8 mouse cellular contexts compared by ENCODE assay signal in genomic region chr17:32364850-32365249, GRCm38 (mm10). TPM values are rescaled to one million over a fixed set of nuclear protein-coding genes. Genes with fewer than 3 reads are reported as not detected.
DNase-seq lines count a peak whose midpoint lies in the region; ATAC-seq lines count a peak whose summit lies in the region.

No protein-coding gene starts in this region.

- H3K9ac ChIP-seq in hindbrain, embryonic 11.5 days (ENCODE audit: low read depth, low read length): no peak overlapping the region

- peaks cover 34% of the 10 kb centered on the region for H3K36me3 ChIP-seq in heart, embryonic 10.5 days
- H3K36me3 ChIP-seq in hindbrain, embryonic 11.5 days (ENCODE audit: control insufficient read depth, insufficient read depth, low read length): peaks cover 11% of the 10 kb centered on the region
- peaks cover 30% of the 10 kb centered on the region for H3K36me3 ChIP-seq in midbrain, embryonic 10.5 days

- H3K9me3 ChIP-seq in heart, embryonic 10.5 days: no peaks in the 10 kb centered on the region
- no peaks in the 10 kb centered on the region for H3K9me3 ChIP-seq in hindbrain, embryonic 11.5 days (ENCODE audit: control insufficient read depth, low read length)
- no peaks in the 10 kb centered on the region for H3K9me3 ChIP-seq in midbrain, embryonic 10.5 days (replicated peaks)

- WGBS in heart, embryonic 10.5 days: 45% methylated on average over 5 of the region's 5 CpGs
- 60% methylated on average over 5 of the region's 5 CpGs for WGBS in hindbrain, embryonic 11.5 days
- 66% methylated on average over 5 of the region's 5 CpGs for WGBS in midbrain, embryonic 10.5 days

- peak overlapping the region; percentile 91 for H3K4me3 ChIP-seq in heart, embryonic 10.5 days
- H3K4me3 ChIP-seq in hindbrain, embryonic 11.5 days (ENCODE audit: low read depth, low read length): peak overlapping the region; percentile 90
- peak overlapping the region; percentile 97 for H3K4me3 ChIP-seq in midbrain, embryonic 10.5 days

- H3K4me2 ChIP-seq in hindbrain, embryonic 11.5 days (replicated peaks; ENCODE audit: low read depth, low read length): peak overlapping the region; percentile 29

- intact Hi-C loops in heart, postnatal 36 days (cut with DNase I): loop anchor here (2.0 kb wide), 1 partner anchor 24 kb away; the partner anchor contains the start of gene Wiz
- intact Hi-C loops in left cerebral cortex, postnatal 25 days (cut with DNase I): loop anchor here (1.0 kb wide), 1 partner anchor 24 kb away; the partner anchor contains the start of gene Wiz

- peaks cover 38% of the 10 kb centered on the region for H3K4me1 ChIP-seq in heart, embryonic 10.5 days
- H3K4me1 ChIP-seq in hindbrain, embryonic 11.5 days (replicated peaks; ENCODE audit: control insufficient read depth, insufficient read depth, low read length): peaks cover 6% of the 10 kb centered on the region
- H3K4me1 ChIP-seq in midbrain, embryonic 10.5 days: peaks cover 40% of the 10 kb centered on the region

- peak; percentile 73 for DNase-seq in heart, embryonic 10.5 days (ENCODE audit: low spot score)
- DNase-seq in heart, postnatal 36 days: no peak
- DNase-seq in R1 (ENCODE audit: low read depth, low spot score): peak; percentile 43
- DNase-seq in hindbrain, embryonic 11.5 days (ENCODE audit: low spot score): no peak
- DNase-seq in midbrain, embryonic 10.5 days (ENCODE audit: low spot score): no peak
- no peak for DNase-seq in retina, embryonic 14.5 days (ENCODE audit: low spot score)
- no peak for DNase-seq in thymus, postnatal 36 days
- no peak for DNase-seq in left cerebral cortex, postnatal 25 days (ENCODE audit: low spot score in 2 of 2)

- peak overlapping the region; percentile 98 for H3K27ac ChIP-seq in heart, embryonic 10.5 days
- peak overlapping the region; percentile 24; the same call in 1 of the 2 replicates for H3K27ac ChIP-seq in hindbrain, embryonic 11.5 days (ENCODE audit: low read depth, low read length)
- peak overlapping the region; percentile 98 for H3K27ac ChIP-seq in midbrain, embryonic 10.5 days (replicated peaks)

- H3K27me3 ChIP-seq in heart, embryonic 10.5 days (ENCODE audit: insufficient read depth, poor library complexity, severe bottlenecking): no peaks in the 10 kb centered on the region
- no peaks in the 10 kb centered on the region for H3K27me3 ChIP-seq in hindbrain, embryonic 11.5 days (ENCODE audit: control insufficient read depth, insufficient read depth, low read length)
- 0 out of 2 replicates have a peak, but pooled peaks cover 6% of the 10 kb centered on the region for H3K27me3 ChIP-seq in midbrain, embryonic 10.5 days (ENCODE audit: low read depth, poor library complexity, severe bottlenecking)

- ATAC-seq in hindbrain, embryonic 11.5 days (ENCODE audit: low FRiP score): peak; percentile 12; the same call in 1 of the 2 replicates

RNA-seq across cellular contexts. Expression of gene Akap8l, which starts 14.4 kb away (rescaled TPM):
- polyA plus RNA-seq in heart, embryonic 10.5 days (2016; fragmentation: Nextera tagmentation; extraction: Ambion mirVana): 84.7 and 88.6 TPM in 2 replicates
- 10 to 100 TPM; 44.5 to 55.7 TPM for total RNA-seq in heart, postnatal 36 days (2021)
- polyA plus RNA-seq in hindbrain, embryonic 11.5 days (2014; fragmentation: Nextera tagmentation; extraction: Ambion mirVana): 69.3 and 80.1 TPM in 2 replicates
- polyA plus RNA-seq in midbrain, embryonic 10.5 days (2016; fragmentation: Nextera tagmentation; extraction: Ambion mirVana): 90.2 and 106 TPM in 2 replicates
- 100 to 1,000 TPM; 179 to 230 TPM for total RNA-seq in left cerebral cortex, postnatal 25 days (2021)

RNA-seq across cellular contexts. Expression of gene Wiz, which starts 24.4 kb away (rescaled TPM):
- polyA plus RNA-seq in heart, embryonic 10.5 days (2016; fragmentation: Nextera tagmentation; extraction: Ambion mirVana): 17.9 and 21.8 TPM in 2 replicates
- total RNA-seq in heart, postnatal 36 days (2021): 10 to 100 TPM; 18.9 to 19.1 TPM
- polyA plus RNA-seq in hindbrain, embryonic 11.5 days (2014; fragmentation: Nextera tagmentation; extraction: Ambion mirVana): 27.8 and 33.0 TPM in 2 replicates
- polyA plus RNA-seq in midbrain, embryonic 10.5 days (2016; fragmentation: Nextera tagmentation; extraction: Ambion mirVana): 22.3 and 25.6 TPM in 2 replicates
- 10 to 100 TPM; 55.0 to 56.7 TPM for total RNA-seq in left cerebral cortex, postnatal 25 days (2021)

RNA-seq across cellular contexts. Expression of gene Rasal3, which starts 38.5 kb away (rescaled TPM):
- 1.2 and 2.3 TPM in 2 replicates for polyA plus RNA-seq in heart, embryonic 10.5 days (2016; fragmentation: Nextera tagmentation; extraction: Ambion mirVana)
- total RNA-seq in heart, postnatal 36 days (2021): under 1 TPM; 0.60 to 0.97 TPM
- 0.48 and 0.89 TPM in 2 replicates for polyA plus RNA-seq in hindbrain, embryonic 11.5 days (2014; fragmentation: Nextera tagmentation; extraction: Ambion mirVana)
- polyA plus RNA-seq in midbrain, embryonic 10.5 days (2016; fragmentation: Nextera tagmentation; extraction: Ambion mirVana): 0.40 and 0.42 TPM in 2 replicates
- total RNA-seq in left cerebral cortex, postnatal 25 days (2021): 1 to 10 TPM; 3.9 to 4.1 TPM

RNA-seq across cellular contexts. Expression of gene Akap8, which starts 43.8 kb away (rescaled TPM):
- polyA plus RNA-seq in heart, embryonic 10.5 days (2016; fragmentation: Nextera tagmentation; extraction: Ambion mirVana): 100 and 115 TPM in 2 replicates
- total RNA-seq in heart, postnatal 36 days (2021): 10 to 100 TPM; 37.3 to 50.4 TPM
- 54.4 and 66.2 TPM in 2 replicates for polyA plus RNA-seq in hindbrain, embryonic 11.5 days (2014; fragmentation: Nextera tagmentation; extraction: Ambion mirVana)
- polyA plus RNA-seq in midbrain, embryonic 10.5 days (2016; fragmentation: Nextera tagmentation; extraction: Ambion mirVana): 130 and 140 TPM in 2 replicates
- total RNA-seq in left cerebral cortex, postnatal 25 days (2021): 10 to 100 TPM; 71.1 to 94.8 TPM

RNA-seq across cellular contexts. Expression of gene Pglyrp2, which starts 59.1 kb away (rescaled TPM):
- polyA plus RNA-seq in heart, embryonic 10.5 days (2016; fragmentation: Nextera tagmentation; extraction: Ambion mirVana): 0.09 and 0.40 TPM in 2 replicates
- not detected for total RNA-seq in heart, postnatal 36 days (2021)
- not detected in 2 replicates for polyA plus RNA-seq in hindbrain, embryonic 11.5 days (2014; fragmentation: Nextera tagmentation; extraction: Ambion mirVana)
- 0.07 TPM in 1 of 2 replicates, not detected in the other for polyA plus RNA-seq in midbrain, embryonic 10.5 days (2016; fragmentation: Nextera tagmentation; extraction: Ambion mirVana)
- total RNA-seq in left cerebral cortex, postnatal 25 days (2021): not detected

Comparison
In these comparisons a context has a peak if more than half of its experiments do, and no peak if none do; other contexts are left out.
1. DNase-seq: peak in heart, embryonic 10.5 days (single experiment) and R1 (single experiment); none in heart, postnatal 36 days (0 of 2), hindbrain, embryonic 11.5 days (single experiment), midbrain, embryonic 10.5 days (single experiment), retina, embryonic 14.5 days (single experiment), thymus, postnatal 36 days (0 of 2) and left cerebral cortex, postnatal 25 days (0 of 2).
2. H3K27ac ChIP-seq: peak in every context shown above with its lines; median percentile 98 in heart, embryonic 10.5 days; 98 in midbrain, embryonic 10.5 days; 24 in hindbrain, embryonic 11.5 days.
3. Peak in every context shown above with its lines, with median percentiles within 50 percentile points of each other: H3K4me3 ChIP-seq.